Mouse (Mus musculus): ENCODE measurements around the gene Rab25. TPM values are rescaled to one million over a fixed set of nuclear protein-coding genes. Genes with fewer than 3 reads are reported as not detected.

Rab25 gene
- polyA plus RNA-seq, 1 experiment from 2014 or later: 1.1 TPM

DNA sequence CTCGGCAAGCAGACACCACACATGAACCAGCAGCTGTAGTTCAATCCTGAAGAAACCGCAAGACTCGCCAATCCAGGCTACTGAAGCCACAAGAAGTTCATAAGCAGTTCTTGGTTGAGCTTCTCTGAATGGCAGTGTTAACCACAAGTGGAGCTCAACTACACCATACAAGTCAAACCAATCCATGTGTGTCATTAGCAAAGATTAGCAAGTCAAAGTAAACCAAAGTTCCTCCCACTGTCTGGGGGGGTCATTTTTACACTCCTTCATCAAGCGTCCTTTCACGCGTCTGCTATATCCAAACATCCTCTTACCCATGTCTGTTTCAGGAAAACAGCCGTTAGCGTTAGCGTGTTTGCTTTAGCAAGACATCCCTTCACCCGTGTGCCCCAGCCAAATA is 22.2 kb upstream of the Rab25 start:
- no peak overlapping the region for H3K4me2 ChIP-seq (ENCODE audit: low read depth, low read length, severe bottlenecking)
- no peak for DNase-seq (ENCODE audit: low spot score)
- H3K9me3 ChIP-seq (ENCODE audit: control insufficient read depth, low read length): no peaks in the 10 kb centered on the region
- no peaks in the 10 kb centered on the region for H3K4me1 ChIP-seq (replicated peaks; ENCODE audit: control insufficient read depth, insufficient read depth, low read length)
- WGBS: 98% methylated on average over 10 of the region's 10 CpGs
- ATAC-seq (replicated peaks; ENCODE audit: low FRiP score): no peak
- H3K4me3 ChIP-seq (ENCODE audit: low read depth, low read length): no peak overlapping the region
- H3K36me3 ChIP-seq (ENCODE audit: control insufficient read depth, insufficient read depth, low read length): peaks cover 15% of the 10 kb centered on the region; the same call in 1 of the 2 replicates
- no peaks in the 10 kb centered on the region for H3K27me3 ChIP-seq (ENCODE audit: control insufficient read depth, insufficient read depth, low read length)
- no peak overlapping the region for H3K27ac ChIP-seq (ENCODE audit: low read depth, low read length)
- no peak overlapping the region for H3K9ac ChIP-seq (ENCODE audit: low read length)

DNA sequence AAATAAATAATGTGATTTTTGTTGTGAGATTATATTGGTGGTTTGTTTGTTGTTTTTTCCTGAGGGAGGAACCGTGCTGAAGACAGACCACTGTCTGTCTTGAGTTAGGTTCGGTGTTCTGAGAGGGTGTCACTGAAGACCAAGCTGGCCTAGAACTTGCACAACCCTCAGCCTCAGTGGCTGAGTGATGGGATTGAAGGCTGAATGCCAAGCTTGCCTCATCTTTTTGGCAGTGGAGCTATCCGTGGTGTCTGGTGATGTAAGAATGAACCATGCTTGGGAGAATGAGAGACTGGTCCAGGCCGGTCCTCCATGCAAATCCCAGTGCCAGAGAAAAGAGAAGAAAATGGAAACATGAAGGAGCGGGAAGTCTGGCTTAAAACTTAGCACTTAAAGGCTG is 21.6 kb upstream of the Rab25 start:
- no peaks in the 10 kb centered on the region for H3K9me3 ChIP-seq (ENCODE audit: control insufficient read depth, low read length)
- no peak overlapping the region for H3K4me3 ChIP-seq (ENCODE audit: low read depth, low read length)
- DNase-seq (ENCODE audit: low spot score) (no peak), ATAC-seq (replicated peaks; ENCODE audit: low FRiP score) (no peak)
- no peaks in the 10 kb centered on the region for H3K27me3 ChIP-seq (ENCODE audit: control insufficient read depth, insufficient read depth, low read length)
- H3K4me2 ChIP-seq (ENCODE audit: low read depth, low read length, severe bottlenecking): no peak overlapping the region
- H3K27ac ChIP-seq (ENCODE audit: low read depth, low read length): no peak overlapping the region
- peaks cover 20% of the 10 kb centered on the region; the same call in 1 of the 2 replicates for H3K36me3 ChIP-seq (ENCODE audit: control insufficient read depth, insufficient read depth, low read length)
- H3K9ac ChIP-seq (ENCODE audit: low read length): no peak overlapping the region
- 95% methylated on average over 5 of the region's 5 CpGs for WGBS
- H3K4me1 ChIP-seq (replicated peaks; ENCODE audit: control insufficient read depth, insufficient read depth, low read length): no peaks in the 10 kb centered on the region

DNA sequence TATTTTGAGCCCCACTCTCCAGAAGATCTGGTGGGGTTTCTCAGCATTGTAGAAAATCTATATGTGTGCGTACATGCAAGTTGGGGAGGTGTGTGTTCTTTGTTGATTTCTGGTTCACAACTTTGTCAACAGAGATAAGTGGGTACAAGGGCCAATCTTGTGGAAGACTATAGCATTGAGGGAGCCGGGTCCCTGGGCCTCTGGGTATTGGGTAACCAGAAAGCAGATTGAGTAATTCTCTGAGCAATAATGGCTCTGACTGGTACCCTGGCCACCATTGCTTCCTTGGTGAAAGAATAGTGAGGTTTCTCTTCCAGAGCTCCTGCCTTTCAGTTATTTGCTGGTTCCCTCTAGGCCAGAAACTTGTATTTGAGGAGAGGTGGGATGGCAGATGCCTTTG is 21.0 kb upstream of the Rab25 start:
- ATAC-seq (replicated peaks; ENCODE audit: low FRiP score): no peak
- H3K9ac ChIP-seq (ENCODE audit: low read length): no peak overlapping the region
- 93% methylated on average over 2 of the region's 2 CpGs for WGBS

GRCm38 (mm10) chr3:88568615-88569014 is 20.5 kb upstream of the Rab25 start:
- Histone ChIP-seq H3K27me3 (ENCODE audit: control insufficient read depth, insufficient read depth, low read length) (no peaks in the 10 kb centered on the region), H3K9ac (ENCODE audit: low read length) (no peak overlapping the region), H3K27ac (ENCODE audit: low read depth, low read length) (no peak overlapping the region), H3K9me3 (ENCODE audit: control insufficient read depth, low read length) (no peaks in the 10 kb centered on the region), H3K4me2 (ENCODE audit: low read depth, low read length, severe bottlenecking) (no peak overlapping the region), H3K4me1 (replicated peaks; ENCODE audit: control insufficient read depth, insufficient read depth, low read length) (no peaks in the 10 kb centered on the region), H3K4me3 (ENCODE audit: low read depth, low read length) (no peak overlapping the region), H3K36me3 (ENCODE audit: control insufficient read depth, insufficient read depth, low read length) (peaks cover 23% of the 10 kb centered on the region; the same call in 1 of the 2 replicates)
- WGBS: 98% methylated on average over 2 of the region's 2 CpGs
- no peak for ATAC-seq (replicated peaks; ENCODE audit: low FRiP score)
- DNase-seq (ENCODE audit: low spot score): no peak

More for the DNA sequence above, 21.0 kb upstream of the Rab25 start:
- Histone ChIP-seq H3K27me3 (ENCODE audit: control insufficient read depth, insufficient read depth, low read length) (no peaks in the 10 kb centered on the region), H3K4me2 (ENCODE audit: low read depth, low read length, severe bottlenecking) (no peak overlapping the region), H3K9me3 (ENCODE audit: control insufficient read depth, low read length) (no peaks in the 10 kb centered on the region), H3K36me3 (ENCODE audit: control insufficient read depth, insufficient read depth, low read length) (peaks cover 22% of the 10 kb centered on the region; the same call in 1 of the 2 replicates), H3K4me3 (ENCODE audit: low read depth, low read length) (no peak overlapping the region), H3K27ac (ENCODE audit: low read depth, low read length) (no peak overlapping the region), H3K4me1 (replicated peaks; ENCODE audit: control insufficient read depth, insufficient read depth, low read length) (no peaks in the 10 kb centered on the region)
- DNase-seq (ENCODE audit: low spot score): no peak

DNA sequence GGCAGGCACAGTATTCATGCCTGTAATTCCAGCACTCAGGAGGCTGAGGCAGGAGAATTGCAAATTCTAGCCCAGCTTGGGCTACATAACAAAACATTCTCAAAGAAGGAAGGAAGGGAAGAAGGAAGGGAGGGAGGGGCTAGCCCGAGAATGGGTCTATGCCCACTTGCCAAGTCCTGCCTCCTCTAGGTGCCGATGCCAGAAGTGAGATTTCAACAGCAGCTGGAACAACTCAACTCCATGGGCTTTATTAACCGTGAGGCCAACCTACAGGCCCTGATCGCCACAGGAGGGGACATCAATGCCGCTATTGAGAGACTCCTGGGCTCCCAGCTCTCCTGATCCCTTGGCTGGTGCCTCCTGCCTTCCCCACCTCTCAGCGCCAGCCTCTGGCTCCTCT is 19.8 kb upstream of the Rab25 start:
- Histone ChIP-seq H3K4me1 (replicated peaks; ENCODE audit: control insufficient read depth, insufficient read depth, low read length) (no peaks in the 10 kb centered on the region), H3K27me3 (ENCODE audit: control insufficient read depth, insufficient read depth, low read length) (no peaks in the 10 kb centered on the region), H3K4me2 (ENCODE audit: low read depth, low read length, severe bottlenecking) (no peak overlapping the region), H3K9ac (ENCODE audit: low read length) (no peak overlapping the region), H3K27ac (ENCODE audit: low read depth, low read length) (no peak overlapping the region), H3K36me3 (ENCODE audit: control insufficient read depth, insufficient read depth, low read length) (peaks cover 25% of the 10 kb centered on the region), H3K9me3 (ENCODE audit: control insufficient read depth, low read length) (no peaks in the 10 kb centered on the region), H3K4me3 (ENCODE audit: low read depth, low read length) (no peak overlapping the region)
- WGBS: 98% methylated on average over 6 of the region's 6 CpGs
- no peak for ATAC-seq (replicated peaks; ENCODE audit: low FRiP score)
- no peak for DNase-seq (ENCODE audit: low spot score)

DNA sequence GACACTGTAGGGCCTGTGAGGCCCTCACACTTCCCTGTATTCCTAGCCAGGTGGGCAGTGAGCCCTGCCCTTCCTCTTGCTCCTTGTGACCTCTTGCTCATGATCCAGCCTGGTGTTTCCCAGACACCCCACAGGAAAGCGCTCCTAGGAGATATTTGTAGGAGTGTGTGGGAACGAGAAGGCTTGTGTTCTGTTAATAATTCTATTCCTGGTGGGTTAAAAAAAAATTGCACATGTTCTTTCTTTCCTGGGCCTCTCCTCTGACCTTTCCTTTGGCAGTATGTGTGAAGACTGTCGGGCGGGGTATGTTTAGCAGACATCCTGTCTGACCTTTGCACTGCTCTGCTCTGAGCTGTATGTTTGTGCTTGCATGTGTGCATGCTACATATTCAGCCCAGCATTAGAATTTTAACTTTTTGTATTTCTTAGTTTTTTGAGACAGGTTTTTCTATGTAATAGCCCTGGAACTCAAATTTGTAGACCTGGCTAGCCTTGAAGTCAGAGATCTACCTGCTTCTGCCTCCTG is 18.5 kb upstream of the Rab25 start:
- H3K27ac ChIP-seq (ENCODE audit: low read depth, low read length): no peak overlapping the region
- H3K9ac ChIP-seq (ENCODE audit: low read length): no peak overlapping the region

GRCm38 (mm10) chr3:88566116-88566515 is 18.0 kb upstream of the Rab25 start:
- ATAC-seq (replicated peaks; ENCODE audit: low FRiP score) (no peak), DNase-seq (ENCODE audit: low spot score) (no peak)
- H3K36me3 ChIP-seq (ENCODE audit: control insufficient read depth, insufficient read depth, low read length): peaks cover 27% of the 10 kb centered on the region
- H3K4me2 ChIP-seq (ENCODE audit: low read depth, low read length, severe bottlenecking): no peak overlapping the region
- H3K9ac ChIP-seq (ENCODE audit: low read length): no peak overlapping the region
- no peak overlapping the region for H3K27ac ChIP-seq (ENCODE audit: low read depth, low read length)
- no peaks in the 10 kb centered on the region for H3K4me1 ChIP-seq (replicated peaks; ENCODE audit: control insufficient read depth, insufficient read depth, low read length)
- WGBS: 97% methylated on average over 3 of the region's 3 CpGs
- H3K4me3 ChIP-seq (ENCODE audit: low read depth, low read length): no peak overlapping the region
- no peaks in the 10 kb centered on the region for H3K27me3 ChIP-seq (ENCODE audit: control insufficient read depth, insufficient read depth, low read length)
- no peaks in the 10 kb centered on the region for H3K9me3 ChIP-seq (ENCODE audit: control insufficient read depth, low read length)

More for the DNA sequence above, 18.5 kb upstream of the Rab25 start:
- Histone ChIP-seq H3K36me3 (ENCODE audit: control insufficient read depth, insufficient read depth, low read length) (peaks cover 27% of the 10 kb centered on the region), H3K9me3 (ENCODE audit: control insufficient read depth, low read length) (no peaks in the 10 kb centered on the region), H3K27me3 (ENCODE audit: control insufficient read depth, insufficient read depth, low read length) (no peaks in the 10 kb centered on the region), H3K4me1 (replicated peaks; ENCODE audit: control insufficient read depth, insufficient read depth, low read length) (no peaks in the 10 kb centered on the region), H3K4me3 (ENCODE audit: low read depth, low read length) (no peak overlapping the region), H3K4me2 (ENCODE audit: low read depth, low read length, severe bottlenecking) (no peak overlapping the region)
- WGBS: 98% methylated on average over 4 of the region's 4 CpGs
- ATAC-seq (replicated peaks; ENCODE audit: low FRiP score) (no peak), DNase-seq (ENCODE audit: low spot score) (no peak)

- H3K27me3 ChIP-seq (ENCODE audit: control insufficient read depth, insufficient read depth, low read length): no peaks in the 10 kb centered on the region
- H3K36me3 ChIP-seq (ENCODE audit: control insufficient read depth, insufficient read depth, low read length): peaks cover 37% of the 10 kb centered on the region
- no peaks in the 10 kb centered on the region for H3K9me3 ChIP-seq (ENCODE audit: control insufficient read depth, low read length)
- H3K4me2 ChIP-seq (ENCODE audit: low read depth, low read length, severe bottlenecking): no peak overlapping the region
- no peaks in the 10 kb centered on the region for H3K4me1 ChIP-seq (replicated peaks; ENCODE audit: control insufficient read depth, insufficient read depth, low read length)
- DNase-seq (ENCODE audit: low spot score) (no peak), ATAC-seq (replicated peaks; ENCODE audit: low FRiP score) (no peak)
- H3K27ac ChIP-seq (ENCODE audit: low read depth, low read length): no peak overlapping the region
- no peak overlapping the region for H3K4me3 ChIP-seq (ENCODE audit: low read depth, low read length)
- no peak overlapping the region for H3K9ac ChIP-seq (ENCODE audit: low read length)
- 93% methylated on average over 7 of the region's 7 CpGs for WGBS
Measured at GRCm38 (mm10) chr3:88563966-88564365, 15.9 kb upstream of the Rab25 start.

DNA sequence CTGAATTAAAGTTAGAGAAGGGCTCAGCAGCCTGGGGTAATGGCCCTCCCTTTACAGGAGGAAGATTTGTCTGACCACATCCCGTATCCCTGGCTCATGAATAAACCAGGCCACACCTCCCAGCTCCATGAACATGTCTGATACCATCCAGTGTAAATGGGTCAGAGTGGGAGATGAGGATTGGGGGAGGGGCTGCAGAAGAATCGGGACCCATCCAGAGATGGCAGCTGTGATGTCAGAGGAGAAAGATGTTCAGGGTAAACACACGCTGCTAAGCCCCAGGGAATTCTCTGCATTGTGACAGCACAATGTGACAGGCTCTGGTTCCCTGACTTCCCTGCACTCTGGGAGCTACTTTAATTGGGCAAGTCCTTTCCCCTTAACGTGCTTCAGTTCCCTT is 15.3 kb upstream of the Rab25 start:
- no peak for DNase-seq (ENCODE audit: low spot score)
- H3K27me3 ChIP-seq (ENCODE audit: control insufficient read depth, insufficient read depth, low read length): no peaks in the 10 kb centered on the region

More for the DNA sequence above, 15.3 kb upstream of the Rab25 start:
- Histone ChIP-seq H3K27ac (ENCODE audit: low read depth, low read length) (no peak overlapping the region), H3K4me2 (ENCODE audit: low read depth, low read length, severe bottlenecking) (no peak overlapping the region), H3K36me3 (ENCODE audit: control insufficient read depth, insufficient read depth, low read length) (peaks cover 37% of the 10 kb centered on the region), H3K4me3 (ENCODE audit: low read depth, low read length) (no peak overlapping the region), H3K4me1 (replicated peaks; ENCODE audit: control insufficient read depth, insufficient read depth, low read length) (no peaks in the 10 kb centered on the region), H3K9me3 (ENCODE audit: control insufficient read depth, low read length) (no peaks in the 10 kb centered on the region), H3K9ac (ENCODE audit: low read length) (no peak overlapping the region)
- ATAC-seq (replicated peaks; ENCODE audit: low FRiP score): no peak
- WGBS: 78% methylated on average over 4 of the region's 4 CpGs
